Mouse (Mus musculus): ENCODE measurements around the gene P2rx4.

Gene P2rx4

DNA sequence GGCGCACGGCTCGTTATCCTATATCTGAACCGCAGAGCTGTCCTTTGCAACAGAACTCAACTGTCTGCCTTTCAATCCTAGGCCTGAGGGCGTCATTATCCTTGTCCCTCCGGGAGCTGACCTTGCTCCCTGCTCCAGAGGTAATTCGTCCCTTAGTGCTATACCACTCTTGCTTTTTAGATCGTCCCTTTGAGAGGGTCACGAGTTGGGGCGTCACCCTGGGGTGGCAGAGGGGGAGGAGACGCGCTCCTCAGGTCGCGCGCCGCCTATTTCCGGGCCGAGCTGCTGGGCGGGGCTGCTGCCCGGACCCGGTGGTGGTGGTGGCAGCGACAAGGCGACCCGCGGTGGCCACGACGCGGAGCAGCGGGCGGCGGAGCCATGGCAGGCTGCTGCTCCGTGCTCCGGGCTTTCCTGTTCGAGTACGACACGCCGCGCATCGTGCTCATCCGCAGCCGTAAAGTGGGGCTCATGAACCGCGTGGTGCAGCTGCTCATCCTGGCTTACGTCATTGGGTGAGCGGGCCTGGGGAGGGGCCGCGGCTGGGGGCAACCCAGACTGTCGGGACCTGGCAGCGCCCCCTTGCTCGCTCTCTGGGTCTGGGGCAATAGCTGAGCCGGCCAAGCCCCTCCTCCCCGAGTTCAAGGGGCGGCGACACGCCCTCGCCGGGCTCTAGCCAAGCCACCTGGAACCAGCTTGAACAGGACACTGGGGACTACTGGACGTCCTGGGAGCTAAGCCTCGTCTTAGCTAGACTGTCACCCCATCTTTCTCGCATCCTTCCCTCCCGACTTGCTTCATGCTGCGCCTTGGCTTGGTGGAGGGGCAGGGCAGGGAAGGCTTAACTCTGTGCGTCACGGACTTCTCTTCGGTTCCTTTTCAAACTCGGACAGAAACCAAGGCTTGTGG lies at the start of gene P2rx4:
P2rx4 (plus strand) TSS at position 269 of the 906 bp plus-strand sequence.
- DNase-seq = peak; percentile 85

DNA sequence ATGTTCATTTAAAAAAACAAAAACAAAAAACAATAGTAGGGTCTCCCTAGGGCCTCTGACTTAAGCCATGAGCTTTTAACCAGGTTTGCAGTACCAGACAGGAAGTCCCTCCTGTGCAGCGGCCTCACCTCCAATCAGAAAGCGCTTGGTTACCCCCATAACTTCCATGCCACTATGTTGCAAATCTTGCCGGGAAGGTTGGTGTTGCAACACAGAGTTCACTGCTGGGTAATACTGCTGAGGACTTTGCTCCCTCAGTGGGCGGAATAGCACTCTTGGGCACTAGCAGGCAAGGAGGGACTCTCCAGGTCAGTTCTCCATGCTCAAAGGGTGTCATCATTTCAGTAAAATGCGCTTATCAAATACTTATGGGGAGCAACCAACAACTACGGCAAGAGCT lies 44.8 kb upstream of the P2rx4 start:
- peak; percentile 15 to 23 for DNase-seq

DNA sequence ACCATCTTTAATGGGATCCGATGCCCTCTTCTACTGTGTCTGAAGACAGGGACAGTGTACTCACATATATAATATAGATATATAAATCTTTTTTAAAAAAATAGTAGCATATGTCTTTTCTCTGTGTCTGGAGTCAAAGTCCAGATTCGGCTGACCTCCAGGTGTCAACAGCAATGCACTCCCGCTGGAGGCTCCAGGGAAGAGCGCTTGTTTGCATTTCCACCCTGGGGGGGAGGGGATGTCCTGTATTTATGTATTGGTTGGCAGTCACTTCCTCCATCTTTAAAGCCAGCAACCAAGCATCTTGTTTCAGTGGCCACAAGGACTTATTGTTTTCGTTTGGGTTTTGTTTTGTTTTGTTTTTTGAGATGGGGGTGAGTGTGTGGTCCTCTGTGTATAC lies 42.3 kb upstream of the P2rx4 start:
- DNase-seq = no peak

DNA sequence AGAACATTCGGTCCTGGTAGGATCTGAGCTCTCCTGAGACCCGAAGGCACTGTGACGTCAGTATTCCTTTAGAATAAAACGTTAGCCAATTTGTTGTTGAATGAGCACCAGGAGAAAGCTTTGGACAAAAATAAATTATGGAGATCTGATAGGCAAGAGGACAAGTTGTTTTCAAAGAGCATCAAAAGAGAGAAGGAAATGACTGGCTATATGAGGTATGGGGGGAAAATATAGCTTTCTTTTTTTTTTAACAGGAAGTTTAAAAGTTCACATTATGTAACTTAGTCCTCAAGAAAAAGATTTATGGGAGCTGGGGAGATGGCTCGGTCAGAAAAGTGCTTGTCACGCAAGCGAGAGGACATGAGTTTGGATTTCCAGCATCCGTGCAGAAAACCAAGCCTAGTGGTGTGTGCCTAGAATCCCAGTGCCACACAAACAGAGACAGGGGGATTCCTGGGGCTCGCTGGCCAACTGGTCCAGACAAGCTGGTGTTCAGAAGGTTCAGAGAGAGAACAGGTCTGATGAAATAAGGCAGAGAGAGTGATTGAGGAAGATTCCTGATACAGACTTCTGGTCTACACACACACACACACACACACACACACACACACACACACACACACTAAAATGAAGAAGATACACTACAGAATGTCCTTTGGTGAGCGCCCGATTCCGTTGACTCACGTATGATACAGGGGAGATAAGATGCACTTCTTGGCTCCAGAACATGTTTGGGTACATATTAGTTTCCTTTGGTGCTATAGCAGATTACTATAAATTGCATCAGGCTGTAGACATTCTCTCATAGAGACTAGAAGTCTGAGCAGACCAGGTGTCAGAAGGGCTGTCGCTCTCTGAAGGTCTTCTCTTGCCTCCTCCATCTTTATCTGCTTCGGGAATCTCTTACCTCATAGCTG lies 38.1 kb upstream of the P2rx4 start:
- DNase-seq = peak; percentile 13 to 18

DNA sequence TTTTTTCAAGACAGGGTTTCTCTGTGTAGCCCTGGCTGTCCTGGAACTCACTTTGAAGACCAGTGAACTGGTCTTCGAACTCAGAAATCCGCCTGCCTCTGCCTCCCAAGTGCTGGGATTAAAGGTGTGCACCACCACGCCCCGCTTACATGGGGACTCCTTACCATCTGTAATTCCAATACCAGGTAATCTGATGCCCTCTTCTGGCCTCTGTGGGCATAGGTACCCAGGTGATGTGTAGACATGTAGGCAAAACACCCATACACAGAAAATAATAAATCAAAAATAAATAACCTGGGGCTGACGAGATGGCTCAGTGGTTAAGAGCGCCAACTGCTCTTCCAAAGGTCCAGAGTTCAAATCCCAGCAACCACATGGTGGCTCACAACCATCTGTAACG lies 35.7 kb upstream of the P2rx4 start:
- peak in 1 of 2 experiments; percentile 47 for DNase-seq

DNA sequence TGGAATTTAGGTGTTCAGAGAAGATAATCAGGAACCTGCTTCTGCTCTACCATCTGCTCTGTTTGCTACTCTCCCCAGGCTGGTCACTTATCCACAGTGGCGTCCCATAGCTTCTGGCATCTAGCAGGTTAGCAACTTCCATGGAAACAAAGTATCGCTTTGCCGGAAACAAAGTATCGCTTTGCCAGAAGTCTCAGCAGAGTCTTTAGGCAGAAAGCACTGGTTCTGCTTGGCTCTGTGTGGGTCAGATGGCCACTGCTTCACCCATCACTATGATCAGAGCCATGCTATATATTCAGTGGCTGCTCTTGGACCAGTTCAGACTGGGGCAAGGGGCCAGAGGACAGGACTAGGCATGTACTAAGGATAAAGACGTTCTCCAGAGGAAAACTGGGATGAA lies 35.0 kb upstream of the P2rx4 start:
- no peak for DNase-seq

DNA sequence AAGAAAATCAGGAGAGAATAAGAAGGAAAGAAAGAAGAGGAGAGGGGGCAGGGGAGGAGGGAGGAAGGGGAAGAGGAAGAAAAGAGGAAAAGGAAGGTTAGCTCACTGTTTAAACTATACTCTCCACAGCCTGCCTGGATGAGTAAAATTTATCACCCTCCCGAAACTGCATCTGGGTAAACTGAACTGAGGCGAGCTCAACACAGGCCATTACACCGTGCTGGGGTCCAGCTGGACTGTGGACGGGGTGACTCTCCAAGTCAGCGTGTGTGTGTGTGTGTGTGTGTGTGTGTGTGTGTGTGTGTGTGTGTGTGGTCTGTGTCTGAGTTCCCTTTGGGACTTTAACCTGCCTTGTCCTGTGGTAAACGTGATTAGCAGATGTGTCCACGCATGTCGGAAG lies 31.3 kb upstream of the P2rx4 start:
- DNase-seq = no peak

DNA sequence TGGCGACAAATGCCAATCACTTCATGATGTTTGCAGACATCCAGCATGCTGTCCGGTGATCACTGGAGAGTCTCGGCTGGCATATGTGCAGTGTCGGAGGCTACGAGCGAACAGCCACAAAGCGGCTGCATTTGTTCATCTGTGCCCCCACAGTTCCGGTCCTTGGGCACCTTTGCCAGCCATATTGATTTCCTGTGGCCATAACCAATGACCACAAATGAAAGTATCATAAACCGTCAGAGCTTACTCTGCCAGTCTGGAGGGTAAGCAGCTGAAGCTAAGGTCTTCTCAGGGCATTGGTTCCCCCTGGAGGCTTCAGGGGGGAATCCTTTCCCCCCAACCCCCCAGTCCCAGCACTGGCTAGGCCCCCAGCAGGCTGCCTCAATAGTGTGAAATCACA lies 29.4 kb upstream of the P2rx4 start:
- no peak for DNase-seq

DNA sequence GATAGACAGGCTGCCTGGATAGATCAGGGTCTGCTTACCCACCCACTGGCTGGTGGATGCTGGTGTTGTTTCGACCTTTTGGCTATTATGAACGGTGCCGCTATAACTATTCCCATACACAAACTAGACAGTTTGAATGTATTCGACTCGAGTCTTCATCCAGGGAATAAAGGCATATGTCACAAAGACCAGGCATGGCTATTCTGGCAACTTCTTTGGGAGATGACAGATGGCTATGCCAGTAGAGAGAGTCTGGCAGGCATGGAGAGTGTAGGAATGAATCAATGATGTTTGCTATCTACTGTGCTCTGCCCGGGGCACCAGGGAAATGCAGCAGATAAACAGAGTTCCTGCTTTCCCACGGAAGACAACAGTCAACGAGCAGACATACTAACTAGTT lies 27.5 kb upstream of the P2rx4 start:
- DNase-seq = no peak

DNA sequence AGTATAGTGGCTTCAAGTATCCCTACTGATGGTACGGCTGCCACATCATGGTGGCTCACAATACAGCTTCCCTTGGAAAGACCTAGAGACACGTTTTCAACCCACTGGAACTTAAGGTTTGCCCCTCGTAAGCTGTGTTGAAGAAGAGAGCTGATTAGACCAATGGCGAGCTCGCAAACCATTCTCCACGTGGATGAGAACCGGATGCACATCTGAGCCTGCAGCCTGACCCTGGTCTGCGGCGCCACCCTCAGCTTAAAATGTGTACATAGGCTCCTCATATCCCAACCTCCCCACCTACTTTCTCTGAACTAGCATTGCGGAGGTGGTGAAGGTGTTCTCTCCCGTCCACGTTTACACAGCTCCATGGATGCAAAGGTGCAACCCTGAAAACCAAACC lies 26.1 kb upstream of the P2rx4 start:
- no peak for DNase-seq

DNA sequence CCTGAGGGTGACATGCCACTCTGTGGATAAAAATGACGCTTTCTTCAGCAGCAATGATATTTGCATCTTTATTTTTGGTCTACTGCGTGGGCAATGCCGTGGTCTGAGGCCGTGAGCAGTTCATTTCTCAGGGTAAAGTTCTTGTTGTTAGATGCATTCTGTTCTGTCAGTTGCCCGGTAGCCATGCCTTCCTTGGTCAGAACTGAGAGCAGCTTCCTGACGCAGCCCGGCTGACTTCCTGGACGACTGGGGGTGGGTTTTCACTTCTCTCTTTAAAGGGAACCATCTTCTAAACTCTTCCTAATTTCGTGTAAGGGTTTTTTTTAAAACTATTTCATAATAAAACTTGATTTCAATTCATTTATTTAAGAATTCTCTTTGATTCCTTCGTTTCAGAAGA lies 23.4 kb upstream of the P2rx4 start:
- DNase-seq = no peak

DNA sequence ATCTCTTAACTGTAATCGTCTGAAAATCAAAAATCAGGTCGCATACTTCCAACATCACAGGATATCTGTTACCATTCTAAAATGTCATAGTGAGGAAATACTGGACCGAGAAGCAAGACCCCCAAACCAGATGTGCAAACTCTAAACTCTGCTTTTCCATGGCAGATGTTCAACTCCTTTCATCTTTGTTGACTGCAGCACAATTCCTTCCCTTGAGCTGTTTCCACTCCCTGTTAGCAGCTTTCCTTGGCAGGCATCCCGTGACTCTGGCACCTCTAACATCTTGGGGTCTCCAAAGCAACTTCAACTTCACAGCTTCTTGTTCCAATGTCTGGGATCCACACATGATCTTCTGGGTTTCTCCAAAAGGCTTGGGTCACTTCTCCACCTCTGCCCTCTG lies 20.0 kb upstream of the P2rx4 start:
- DNase-seq = no peak

DNA sequence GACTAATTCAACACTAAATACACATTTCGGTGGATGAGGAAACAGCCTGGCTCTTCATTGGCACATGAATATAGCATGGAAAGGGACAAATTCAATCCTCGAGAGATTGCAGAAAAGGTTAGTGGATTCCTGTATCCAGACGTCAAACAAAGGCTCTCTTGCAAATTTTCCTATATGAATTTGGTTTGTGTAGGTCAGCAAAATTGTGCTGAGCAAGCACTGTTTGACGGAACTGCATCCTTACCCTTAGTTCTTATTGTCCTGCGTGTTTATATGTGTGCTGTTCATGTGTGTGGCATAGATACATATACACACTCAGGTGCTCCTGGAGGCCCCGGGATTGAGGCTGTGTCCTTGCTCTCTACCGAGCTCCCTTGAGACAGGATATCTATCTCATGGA lies 18.2 kb upstream of the P2rx4 start:
- no peak for DNase-seq

DNA sequence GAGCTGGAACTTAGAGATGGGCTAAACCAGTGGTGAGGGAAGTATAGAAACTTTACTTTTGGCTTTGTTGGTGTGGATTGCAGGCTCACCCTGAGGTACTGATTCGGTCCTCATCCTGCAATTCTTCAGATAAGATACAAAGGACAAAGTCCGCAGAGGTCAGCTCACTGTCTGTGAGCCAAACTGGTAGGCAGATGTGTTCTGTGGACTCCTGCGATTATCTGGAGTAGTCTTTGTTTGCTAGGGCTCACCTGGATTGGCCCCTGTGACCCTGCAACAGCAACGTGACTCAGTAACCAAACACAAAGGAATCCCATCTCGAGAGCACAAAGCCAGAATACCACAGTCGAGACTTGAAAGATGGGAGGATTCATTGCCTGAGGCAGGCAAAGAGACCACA lies 16.9 kb upstream of the P2rx4 start:
- DNase-seq = no peak

DNA sequence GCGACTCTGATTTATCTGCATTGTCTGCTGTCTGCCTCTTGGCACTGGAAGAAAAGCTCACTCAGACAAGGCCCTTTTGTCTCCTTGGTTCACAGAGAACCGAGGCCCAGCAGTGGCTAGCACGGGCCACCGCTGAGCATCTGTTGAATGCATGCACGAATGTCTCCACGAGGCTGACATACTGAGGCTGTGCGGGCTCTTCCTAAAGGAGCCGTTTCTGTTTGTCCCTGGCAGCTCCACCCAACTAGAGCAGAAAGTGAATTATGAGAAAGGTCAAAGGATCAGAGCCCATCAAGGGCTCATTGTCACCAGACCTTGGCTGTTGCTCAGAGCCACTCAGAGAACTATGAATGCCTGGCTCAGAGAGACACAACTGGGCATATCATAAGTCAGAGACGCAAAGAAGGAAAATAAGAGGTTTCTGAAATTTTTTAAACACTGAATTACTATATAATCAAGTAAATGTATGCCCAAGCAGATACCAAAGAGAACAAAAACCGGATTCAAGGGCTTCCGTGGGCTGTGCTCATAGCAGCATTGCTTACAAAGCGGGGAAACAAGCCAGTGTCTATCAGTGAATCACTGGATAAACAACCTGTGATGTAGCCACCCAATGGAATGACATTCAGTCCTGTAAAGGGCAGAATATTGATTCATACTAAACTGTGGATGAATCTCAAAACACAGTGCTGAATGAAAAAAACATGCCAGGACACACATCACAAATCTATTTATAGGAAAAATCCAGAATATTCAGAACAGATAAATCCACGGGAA lies 13.7 kb upstream of the P2rx4 start:
- no peak for DNase-seq

DNA sequence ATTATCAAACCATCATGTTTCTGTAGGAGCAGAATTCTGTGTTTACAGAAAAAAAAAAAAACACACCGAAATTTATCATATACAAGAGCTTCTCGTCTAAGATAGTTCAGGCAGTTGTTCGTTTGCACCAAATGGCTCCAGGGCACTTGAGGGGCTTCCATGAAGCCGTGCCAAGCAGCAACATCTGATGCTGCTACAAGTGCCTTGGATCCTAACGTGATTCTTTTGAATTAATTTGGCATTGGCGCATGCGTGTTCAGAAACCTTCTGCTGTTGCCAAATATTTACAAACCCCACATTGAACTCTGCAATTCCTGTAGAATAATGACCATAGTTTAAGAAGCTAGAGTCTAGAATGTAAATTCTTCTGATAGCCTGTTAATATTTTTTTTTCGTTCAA lies 11.8 kb upstream of the P2rx4 start:
- no peak for DNase-seq

DNA sequence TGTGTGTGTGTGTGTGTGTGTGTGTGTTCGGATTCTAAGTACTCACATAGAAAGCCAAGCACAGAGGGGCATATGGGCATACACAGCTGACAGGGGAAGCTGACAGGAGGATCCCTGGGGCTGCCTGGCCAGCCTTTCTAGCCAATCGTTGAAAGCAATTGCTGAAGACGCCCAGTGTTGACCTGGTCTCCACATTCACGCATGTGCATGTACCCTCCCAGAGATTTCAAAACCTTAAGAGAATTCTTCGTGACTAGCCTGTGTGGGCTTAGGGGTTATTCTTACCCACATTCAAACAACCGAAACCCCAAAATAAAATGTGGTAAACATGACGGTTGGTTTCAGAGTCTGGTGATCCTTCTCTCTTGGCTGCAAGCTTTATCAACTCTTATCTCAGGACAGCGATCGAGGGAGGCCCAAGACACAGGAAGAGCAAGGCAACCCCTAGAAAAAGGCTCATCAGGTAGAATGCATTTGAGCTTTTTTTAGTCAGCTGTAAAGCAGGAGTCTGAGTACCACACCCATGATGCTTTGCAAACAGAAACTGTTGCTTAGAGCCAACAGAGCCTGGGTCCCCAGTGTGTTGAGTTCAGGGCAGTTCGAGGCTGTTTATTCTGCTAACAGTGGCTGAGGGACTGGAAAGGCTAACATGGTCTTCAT lies 9.2 kb upstream of the P2rx4 start:
- no peak for DNase-seq

DNA sequence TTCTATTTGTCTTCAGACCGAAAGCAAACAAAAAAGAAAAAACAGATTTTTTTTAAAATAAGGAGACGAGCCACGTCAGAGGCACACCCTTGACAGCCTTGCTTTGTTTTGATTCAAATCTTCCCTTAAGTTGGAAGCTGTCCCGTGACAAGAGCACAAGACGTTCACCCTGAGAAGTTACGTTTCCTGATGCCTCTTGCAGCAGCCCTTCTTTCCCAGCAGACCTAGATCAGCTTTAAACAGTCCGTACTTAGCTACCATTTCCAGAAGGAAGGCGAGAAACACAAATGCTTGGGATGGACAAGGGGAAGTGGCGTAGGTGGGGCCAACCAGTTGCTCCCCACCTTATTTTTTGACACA lies 8.7 kb upstream of the P2rx4 start:
- no peak for DNase-seq

DNA sequence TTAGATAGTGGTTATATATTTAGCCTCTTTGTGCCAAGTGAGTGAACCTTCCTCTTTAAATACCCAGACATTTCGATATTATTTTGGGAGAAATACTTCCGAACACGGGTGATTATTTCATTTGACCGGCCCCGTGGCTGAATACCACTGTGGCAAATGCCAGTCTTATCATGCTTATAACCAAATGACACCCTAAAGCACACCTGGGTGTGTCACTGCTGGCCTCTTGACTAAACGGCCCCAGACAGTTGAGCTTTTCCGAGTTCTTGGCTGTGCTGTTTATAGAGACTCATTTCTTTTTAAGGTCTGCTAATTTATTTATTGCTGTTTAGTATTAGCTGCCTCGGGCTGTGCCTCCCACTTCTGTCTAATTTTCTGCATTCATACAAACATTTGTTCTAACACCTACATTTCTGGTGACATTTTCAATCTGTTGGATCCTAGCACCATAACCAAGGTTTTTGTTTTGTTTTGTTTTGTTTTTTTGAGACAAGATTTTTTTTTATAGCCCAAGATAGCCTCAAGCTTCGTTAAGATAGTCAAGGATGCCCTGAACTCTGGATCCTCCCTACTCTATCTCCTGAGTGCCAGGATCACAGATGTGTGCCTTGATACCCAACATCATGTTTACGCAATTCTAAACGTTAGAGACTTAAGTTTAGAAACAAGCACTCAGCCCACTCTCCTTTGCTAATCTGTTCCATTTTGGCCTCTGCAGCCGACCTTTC lies 7.1 kb upstream of the P2rx4 start:
- no peak for DNase-seq

DNA sequence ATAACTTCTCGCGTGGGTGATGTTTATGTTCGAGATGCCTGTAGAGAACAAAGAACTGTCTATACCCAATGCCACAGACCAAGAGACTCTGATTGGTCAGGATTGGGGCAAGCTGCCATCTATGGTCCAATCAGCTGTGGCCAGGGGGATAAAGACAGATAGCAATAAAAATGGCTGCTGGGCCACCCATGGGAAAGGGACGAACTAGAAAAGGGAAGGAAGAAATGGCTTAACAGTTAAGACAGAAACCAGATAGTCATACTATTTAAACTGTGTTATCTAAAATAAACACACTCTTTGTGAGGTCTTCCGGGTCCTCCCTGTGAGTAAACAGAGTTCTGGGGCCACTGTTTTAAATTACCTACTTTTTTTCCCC lies 6.5 kb upstream of the P2rx4 start:
- DNase-seq = no peak

DNA sequence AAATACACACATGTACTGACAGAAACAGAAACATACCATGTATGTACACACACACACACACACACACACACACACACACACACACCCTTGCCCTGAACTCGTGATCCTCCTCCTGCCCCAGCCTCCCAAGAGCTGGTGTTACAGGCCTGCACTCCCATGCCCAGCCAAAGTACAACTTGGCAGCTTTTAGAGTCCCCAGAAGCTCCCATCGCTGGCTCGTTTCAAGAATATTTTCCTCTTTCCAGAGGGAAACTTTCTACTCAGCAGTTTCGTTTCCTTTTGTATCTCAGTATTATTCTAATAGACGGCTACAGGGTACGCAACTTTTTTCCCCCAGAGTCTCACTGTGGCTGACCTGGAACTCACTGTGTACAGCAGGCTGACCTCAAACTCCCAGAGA lies 5.2 kb upstream of the P2rx4 start:
- DNase-seq = peak in 1 of 2 experiments; percentile 32

DNA sequence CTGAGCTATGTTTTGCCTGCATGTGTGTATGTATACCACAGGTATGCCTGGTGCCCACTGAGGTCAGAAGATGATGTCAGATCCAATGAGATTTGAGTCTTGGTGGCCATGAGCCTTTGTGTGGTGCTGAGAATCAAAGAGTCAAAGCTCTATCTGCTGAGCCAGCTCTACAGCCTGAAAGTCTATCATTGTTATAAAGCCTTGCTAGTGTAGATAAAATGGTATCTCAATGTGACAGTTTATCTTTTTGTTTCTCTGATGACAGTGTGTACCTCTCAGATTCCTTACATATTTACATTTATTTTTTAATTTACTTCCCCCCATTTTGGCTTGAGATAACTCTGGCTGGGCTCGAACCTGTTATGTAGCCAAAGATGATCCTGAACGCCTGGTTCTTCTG lies 3.8 kb upstream of the P2rx4 start:
- DNase-seq = no peak
